Mouse (Mus musculus) MN1 (cell line): ENCODE data around the gene Smg6.

Experiments used
- DNase-seq: peaks from one replicate; pipeline ENCODE4 v3.0.0-alpha.2; 2016; ENCODE audit warnings: low spot score

The Smg6 gene

DNA sequence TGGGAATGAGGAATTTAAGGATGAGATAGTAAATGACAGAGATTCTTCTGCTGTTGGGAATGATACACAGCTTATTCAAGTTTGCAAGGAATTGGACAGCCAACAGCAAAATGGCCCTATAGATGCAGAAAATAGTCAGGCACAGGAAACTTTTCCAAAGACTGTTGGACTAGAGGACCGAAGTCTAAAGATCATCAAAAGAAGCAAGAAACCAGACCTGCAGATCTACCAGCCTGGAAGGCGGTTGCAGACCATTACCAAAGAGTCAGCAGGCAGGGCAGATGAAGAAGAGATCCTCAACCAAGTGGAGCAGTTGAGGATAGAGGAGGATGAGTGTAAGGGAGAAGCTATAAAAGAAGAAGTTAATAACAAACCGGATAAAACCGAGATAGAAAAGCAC, 3.5 kb downstream of the Smg6 start:
- no peak for DNase-seq

DNA sequence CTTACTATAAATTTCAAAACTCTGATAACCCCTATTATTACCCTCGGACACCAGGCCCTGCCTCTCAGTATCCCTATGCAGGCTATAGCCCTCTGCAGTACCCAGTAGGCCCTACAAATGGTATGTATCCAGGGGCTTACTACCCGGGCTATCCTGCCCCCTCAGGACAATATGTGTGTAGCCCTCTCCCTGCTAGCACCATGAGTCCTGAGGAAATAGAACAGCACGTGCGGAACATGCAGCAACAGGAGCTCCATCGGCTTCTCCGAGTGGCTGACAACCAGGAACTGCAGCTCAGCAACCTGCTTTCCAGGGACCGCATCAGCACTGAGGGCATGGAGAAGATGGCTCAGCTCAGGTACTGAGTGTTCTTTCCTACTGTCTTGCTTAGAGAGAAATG, 4.8 kb downstream of the Smg6 start:
- DNase-seq = no peak

DNA sequence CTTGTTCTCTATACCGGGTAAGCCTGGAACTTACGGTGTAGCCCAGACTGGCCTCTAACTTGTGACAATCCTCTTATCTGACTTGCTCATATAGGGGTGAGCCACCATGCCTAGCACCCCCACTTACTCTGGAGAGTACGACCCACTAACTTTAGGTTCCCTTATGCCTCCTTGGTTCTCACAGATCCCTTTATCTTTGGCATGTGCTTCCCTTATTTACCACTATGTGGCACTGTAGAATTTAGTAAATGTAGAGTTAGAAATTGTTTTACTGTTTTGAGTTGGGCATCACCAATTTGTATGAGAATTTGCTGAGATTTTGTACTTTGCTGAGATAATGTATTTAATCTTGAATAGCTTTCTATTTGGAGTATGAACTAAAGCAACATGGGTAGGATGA, 20.7 kb downstream of the Smg6 start:
- peak; percentile 51 for DNase-seq

DNA sequence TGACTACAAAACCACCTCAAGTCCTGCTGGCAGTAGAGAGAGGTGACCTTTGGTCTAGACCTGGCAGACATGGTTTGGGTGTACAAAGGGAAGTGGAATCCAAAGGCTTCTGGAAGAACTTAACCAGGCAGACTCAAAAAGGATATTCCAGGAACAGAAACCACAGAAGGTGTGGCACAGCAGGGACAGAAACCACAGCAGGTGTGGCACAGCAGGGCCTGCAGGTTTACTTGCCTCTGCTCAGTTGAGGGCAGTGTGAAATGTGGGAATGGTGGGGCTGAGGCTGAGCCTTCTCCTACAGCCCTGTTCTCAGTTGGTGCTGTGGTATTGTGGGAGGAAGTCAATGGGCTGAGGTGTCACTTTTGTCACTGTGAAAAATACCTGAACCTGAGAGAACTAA, 29.3 kb downstream of the Smg6 start:
- DNase-seq = no peak

DNA sequence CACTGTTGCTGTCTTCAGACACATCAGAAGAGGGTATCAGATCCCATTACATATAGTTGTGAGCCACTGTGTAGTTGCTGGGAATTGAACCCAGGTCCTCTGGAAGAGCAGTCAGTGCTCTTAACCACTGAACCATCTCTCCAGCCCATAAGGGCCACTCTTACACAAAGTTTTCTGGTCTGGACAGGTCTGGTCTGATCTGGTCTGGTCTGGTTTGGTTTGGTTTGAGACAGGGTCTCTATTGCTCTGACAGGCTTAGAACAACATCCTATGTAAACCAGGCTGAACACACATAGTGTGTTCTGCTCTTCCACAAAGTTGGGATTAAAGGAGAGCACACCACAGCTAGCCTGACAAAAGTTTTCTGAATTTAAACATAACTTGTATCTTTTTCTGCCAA, 30.4 kb downstream of the Smg6 start:
- DNase-seq = no peak

DNA sequence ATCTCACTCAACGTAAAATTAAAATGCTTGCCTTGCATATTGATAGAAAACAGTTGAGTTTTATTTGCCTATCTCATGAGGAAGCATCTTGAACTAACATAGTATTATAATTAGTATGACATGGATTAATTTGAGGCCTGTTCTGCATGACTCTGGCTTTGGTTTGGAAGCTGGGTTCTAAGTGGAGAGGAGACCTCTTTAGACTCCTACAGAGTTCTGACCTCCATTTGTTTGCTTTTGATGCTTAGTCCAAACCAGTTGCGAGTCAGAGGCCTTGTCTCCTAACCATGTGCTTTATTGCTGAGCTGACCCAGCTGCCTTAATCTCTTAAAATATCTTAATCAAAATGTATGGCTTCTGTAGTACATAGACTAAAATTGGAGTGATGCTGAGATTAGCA, 32.0 kb downstream of the Smg6 start:
- DNase-seq = no peak

DNA sequence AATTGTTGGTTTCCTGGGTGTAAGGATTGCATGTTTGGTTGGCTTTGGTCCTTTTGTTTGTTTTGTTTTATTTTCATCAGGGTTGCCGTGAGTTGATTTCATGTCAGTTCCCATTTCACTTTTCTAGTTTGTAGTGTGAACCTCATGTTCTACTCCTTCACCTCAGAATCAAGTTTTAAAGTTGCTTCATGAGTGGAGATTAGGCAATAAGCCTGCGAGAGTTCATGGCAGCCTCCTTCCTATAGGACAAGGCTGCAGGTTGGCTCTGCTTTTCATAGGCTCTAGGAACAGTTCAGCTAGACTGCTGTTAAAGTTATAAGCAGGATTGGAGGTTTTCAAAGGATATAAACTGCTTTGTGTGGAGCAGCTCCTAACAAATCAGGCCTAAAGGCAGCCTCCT, 33.9 kb downstream of the Smg6 start:
- no peak for DNase-seq

DNA sequence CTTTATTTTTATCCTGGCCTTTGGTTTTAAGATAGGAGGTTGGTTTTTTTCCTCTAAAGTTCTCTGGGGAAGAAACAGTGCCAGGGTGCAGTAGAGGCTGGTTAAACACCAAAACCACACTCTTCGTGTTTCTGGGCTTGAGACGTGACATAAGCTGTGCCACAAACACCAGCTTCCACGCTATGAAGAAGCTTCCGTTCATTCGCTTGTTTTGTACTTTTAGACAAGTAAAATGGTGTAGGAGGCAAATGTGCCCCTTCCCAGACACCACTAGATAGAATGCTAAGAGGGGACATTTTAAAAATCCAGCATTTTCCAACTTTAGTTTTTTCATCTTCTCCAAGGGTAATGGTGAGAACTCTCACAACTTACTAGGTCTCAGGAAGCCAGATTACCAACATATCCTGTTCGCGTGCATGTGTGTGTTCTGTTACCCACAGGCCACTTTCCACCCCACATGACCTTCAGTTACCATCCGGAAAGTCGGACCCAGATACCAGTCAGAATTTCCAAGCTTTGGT, 34.5 kb downstream of the Smg6 start:
- no peak for DNase-seq

DNA sequence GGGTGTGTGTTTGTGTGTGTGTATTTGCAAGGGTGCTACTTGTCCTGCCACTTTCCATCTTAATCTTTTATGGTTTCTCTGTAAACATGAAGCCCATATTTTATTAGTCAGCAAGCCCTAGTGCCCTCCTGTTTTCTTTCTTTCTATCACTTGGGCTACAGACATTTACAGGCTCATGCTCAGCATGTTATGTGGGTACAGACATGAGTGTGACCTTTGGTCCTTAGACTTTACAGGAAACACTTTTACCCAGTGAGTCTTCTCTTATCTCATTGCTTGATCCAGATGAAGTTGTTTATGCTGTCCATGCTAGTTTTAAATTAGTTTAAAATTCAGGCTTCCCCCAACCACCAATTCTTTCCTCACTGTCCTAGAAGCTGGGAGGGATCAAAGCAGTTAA, 36.3 kb downstream of the Smg6 start:
- no peak for DNase-seq

DNA sequence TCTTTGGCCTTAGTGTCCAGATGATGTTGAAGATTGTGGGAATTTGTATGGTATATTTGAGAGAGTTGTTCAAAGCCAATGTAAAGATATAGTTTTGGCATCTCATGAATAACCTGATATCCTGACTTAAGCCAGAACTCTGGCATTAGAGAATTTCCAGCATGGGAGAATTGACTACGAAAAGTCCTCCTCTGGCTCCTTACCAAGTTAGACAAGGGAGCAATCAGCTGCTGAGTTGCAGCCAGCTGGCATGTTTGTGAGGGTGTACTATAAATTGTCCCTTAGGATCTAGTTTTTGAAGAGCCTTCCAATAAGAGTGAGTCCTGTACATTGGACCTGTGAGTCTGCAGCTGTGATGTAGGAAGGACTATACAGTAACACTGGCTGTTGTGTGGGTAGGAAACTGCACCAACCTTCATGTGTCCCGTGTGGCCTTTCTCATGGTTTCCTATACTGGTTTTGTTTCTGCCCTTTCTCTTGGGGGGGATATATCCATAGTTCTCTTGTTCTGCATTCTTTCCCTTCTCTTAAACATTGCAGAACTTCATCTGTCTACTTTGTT, 37.3 kb downstream of the Smg6 start:
- DNase-seq = no peak

DNA sequence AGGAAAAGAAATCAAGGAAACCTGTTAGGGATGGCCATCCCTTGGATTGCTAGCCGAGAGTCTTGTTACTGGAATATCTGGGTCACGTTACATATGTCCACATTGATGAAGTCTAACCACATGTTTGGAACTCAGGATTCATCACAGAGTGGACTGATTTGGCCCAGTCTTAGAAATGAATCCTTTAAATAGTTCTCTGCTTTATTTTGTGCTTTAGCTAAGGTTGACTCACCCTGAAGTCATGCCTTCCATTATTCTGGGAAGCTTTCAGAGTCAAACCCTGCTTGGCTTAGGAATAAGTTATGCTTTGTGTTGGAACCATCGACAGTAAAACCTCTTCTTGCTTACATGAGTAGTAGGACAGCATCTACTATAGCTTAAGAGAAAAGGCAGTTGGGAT, 39.9 kb downstream of the Smg6 start:
- no peak for DNase-seq

DNA sequence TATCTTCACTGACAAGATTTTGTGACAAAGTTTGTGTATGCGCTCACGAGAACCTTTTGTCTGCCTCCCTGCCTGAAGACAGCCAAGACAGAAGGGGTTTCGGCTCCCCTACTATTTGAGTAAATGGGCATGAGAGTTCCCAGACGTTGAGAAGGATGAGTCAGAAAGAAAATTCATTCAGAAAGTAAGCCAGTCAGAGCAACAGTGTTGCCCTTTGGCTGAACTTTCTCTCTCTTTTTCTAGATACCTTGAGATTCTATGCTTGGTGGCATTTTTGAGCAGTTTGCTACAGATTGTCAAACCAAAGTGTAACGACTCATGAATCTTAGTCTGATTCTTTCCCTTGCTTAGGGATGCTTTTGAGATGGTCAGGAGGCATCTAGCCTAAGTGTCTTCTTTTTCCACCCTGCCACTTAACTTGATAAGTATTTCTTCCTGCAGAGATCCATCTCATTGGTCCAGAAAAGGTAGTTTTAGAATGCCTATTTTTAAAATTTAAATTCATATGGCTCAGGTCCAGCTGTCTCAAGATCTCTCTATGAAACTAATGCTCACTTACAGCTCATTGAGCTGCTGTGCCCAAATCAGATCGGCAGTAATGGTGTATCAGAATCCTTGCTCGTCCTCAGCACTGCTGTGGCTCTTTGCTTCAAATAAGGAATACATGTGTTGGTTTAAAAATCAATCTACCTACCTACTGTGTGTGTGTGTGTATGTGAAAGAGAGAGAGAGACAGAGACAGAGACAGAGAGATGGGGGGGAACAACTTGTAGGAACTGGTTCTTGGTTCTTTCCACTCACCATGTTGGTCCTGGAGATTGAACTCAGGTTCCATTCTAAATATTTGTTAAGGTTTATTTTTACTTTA, 47.9 kb downstream of the Smg6 start:
- DNase-seq = no peak

DNA sequence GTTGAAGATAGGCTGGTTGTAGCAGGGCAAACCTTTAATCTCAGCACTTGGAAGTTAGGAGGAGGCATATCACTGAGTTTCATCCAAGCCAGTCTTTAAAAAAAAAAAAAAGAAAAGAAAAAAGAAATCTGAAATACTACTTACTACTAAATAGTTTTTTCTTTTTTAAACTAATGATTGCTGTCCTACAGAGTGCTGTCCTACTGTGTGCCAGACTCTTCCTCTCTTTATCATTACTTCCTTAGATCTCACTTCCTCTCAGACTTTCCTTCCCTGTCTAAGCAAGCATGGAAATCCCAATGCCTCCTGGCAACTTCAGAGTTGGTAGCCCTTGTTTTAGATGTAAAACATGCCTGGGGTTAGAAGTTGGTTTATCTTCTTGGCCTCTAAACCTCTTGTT, 49.0 kb downstream of the Smg6 start:
- DNase-seq = no peak

DNA sequence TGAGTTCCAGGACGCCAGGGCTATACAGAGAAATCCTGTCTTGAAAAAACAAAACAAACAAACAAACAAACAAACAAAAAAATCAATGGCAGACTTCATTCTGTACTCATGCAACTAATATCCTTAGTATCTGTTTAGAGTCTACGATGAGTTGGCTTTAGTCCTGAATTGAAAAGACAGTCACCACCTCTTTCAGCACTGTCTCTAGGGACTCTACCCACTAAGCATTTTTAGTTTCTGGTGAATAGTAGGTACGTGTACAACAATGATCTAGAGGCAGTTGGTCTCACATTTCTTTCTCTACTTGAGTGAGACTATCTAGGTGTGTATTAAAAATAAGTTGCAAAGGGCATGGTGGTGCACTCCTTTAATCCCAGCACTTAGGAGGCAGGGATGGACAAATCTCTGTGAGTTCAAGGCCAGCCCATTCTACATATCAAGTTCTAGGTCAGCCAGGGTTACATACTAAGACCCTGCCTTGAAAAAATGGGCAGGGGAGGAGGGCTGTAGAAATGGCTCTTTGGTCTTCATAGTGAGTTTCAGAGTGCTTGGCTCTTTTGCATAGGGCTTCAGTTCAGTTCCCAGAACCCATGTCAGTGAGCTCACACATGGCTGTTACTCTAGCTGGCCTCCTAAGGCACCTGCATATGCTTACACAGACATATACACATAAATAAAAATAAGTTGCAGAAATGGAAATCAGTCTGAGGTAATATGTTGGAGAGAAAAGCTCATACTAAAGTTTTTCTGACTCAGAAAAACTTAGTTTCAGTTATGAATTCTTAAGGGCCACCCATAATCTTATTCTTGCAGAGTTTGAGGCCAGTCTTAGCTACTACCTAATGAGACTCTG, 51.4 kb downstream of the Smg6 start:
- DNase-seq = no peak

DNA sequence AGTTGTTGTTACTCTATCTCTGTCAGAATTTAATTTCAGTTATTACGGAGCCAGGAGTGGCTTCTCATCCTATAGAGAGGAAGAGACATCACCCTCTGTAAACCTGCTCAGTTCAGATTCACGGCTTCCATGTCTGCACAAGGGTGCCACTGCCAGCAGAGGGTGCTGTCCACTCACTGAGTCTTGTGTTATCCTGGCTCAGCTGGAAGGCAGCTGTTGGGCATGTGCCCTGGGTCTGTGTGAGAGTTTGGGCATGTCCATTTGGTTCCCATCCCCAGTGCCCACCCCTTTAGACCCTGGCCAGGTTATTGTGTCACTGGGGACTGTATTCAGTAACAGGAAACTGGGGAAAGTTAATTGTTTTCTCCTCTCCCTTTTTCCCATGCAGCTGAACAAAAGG, 55.8 kb downstream of the Smg6 start:
- DNase-seq = peak; percentile 69

DNA sequence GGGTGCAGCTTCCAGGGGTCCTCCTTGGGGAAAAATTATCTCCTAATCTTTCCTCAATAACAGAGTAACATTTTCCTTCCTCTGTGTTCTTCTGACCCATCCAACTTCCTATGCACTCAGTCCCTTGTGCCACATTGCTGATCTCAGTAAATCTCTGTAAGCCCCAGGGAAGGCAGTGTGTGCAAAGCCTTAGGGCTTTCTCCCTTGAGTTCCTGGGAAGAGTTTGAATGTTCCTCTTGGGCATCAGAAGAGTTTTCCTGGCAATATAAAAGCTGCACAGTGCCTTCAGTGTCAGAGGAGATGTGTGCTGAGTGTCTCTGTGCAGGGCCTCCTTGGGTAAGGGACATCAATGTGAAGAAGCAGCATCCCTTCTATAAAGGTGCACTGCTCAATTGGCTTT, 56.6 kb downstream of the Smg6 start:
- no peak for DNase-seq

DNA sequence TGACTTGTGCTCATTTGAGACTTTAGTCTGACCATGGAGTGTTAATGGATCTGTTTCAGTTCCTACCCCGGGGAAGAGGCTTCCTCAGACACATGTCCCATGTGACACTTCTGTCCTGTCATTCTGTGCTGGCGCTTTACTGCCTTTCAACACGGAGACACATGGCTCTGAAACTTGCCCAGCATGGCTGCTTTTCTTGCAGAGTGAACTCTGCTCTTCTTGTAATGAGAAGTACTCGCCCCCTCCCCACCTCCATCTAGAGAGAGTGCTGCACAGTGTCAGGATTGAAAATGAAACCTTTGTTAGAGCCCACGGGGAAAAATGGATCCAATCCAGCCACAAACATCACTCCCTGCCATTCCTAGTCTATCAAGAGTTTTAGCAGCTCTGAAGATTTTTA, 62.5 kb downstream of the Smg6 start:
- no peak for DNase-seq

DNA sequence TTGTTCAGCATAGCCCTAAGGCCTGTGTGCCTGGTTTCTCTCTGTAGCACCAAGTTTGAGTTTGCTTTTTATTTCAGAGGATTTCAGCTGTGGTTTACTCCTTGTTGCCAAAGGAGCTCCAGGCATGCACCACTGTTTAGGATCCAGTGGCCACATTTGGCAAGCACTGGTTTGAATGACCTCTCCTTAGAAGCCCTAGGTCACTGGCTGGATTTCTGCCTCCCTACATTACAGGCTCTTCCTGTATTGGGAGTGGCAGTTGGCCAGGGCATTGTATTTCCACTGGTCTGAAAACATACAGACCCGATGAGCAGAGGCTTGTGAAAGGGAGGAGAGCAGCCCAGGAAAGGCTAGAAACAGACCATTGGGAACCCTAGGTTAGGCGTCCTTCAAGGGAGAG, 63.4 kb downstream of the Smg6 start:
- peak; percentile 8 for DNase-seq

DNA sequence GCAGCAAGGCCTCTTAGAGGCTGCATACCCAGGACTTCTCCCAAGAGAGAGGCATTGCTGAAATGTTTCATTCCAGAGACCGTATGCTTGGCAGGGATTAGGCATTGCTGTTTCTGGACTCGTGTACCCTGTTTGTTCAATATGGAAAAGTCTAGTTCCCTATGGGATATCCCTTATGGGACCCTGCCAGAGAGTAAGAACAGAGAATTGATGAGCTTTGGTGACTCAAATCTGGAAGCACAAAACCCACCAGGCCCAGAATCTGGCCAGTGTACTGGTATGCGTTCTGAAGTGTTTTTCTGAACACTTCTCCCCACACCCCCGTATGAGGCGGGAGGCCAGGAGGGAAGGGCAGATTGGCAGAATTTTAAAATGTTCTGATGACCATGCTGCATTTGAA, 64.9 kb downstream of the Smg6 start:
- DNase-seq = no peak

DNA sequence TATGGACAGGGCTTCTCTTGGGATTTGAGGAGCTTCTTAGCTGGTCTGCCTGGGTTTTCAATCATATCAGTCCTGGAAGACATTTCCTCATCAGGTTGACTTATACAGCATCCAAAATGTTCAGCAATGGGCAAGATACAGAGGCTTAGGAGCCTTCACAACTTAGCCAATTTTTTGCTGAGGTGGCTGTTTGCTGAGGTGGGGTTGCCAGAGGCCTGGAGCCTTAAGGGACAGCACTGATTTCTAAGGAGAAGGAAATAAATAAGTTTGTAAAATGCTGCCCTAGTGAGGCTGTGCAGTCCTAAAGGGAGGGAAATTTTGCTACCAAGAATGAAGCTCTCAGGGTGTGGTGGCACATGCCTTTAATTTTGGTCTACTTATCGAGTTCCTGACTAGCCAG, 65.7 kb downstream of the Smg6 start:
- DNase-seq = no peak

DNA sequence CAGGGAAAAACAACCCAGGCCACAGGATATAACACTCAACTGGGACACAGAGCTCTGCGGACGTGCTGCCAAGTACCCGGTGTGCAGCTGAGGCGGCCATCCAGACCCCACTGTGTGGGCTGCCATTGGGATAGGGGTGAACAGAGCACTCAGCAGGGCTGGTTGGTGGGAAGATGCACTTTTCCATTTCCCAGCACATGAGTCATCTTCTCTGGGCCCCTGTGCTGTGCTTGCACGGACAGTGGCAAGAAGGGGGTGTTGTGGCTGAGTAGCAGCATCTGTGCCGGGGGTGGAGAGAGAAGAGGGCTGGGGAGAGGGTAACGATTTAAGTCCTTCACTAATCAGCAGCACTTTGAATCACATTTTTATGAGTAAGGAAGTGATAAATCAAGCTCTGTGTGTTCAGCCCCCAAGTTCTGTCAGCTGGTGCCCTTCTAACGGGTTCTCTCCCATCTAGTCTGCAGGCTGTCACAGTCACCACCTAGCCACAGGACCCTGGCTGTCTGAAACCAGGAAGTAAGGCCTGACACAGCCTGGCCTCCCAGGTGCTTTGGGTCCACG, 66.9 kb downstream of the Smg6 start:
- DNase-seq = peak; percentile 22

DNA sequence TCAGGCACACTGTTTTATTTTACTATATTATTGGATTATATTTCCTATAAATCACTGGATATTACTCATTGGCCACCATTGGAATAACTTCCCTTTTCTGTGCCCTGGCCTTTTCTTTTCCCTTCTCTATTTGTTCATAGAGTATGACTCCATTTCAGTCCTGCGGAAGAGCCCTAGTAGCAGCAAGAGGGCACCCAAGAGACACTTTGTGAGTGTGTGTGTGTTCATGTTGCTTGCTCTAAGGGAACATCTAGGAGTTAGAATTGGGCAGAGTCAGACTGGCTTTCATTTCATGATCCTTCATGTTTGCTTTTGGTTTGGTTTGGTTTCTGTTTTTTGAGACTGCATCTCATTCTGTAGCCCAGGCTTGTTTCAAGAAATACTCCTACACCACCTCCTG, 68.5 kb downstream of the Smg6 start:
- DNase-seq = no peak

DNA sequence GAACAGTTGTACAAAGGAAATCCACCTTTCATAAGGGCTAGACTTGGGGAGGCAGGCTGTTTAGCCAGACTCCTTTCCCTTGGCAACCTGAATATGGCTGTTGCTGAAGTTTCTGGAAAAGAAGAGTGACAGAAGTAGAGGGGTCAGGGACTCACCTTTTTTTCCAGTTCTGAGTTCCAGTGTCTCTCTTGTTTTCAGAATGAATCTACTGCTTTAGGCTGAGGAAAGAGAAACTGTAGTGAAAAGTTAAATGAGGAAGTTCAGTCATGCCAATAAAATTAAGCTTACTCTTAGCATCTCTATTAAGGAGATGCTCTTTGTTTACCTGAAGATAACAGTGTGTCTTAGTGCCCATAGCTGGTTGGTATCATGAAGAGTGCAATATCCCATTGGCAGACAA, 69.2 kb downstream of the Smg6 start:
- no peak for DNase-seq
